Mouse (Mus musculus) gastrocnemius, postnatal 14 days (tissue): ENCODE measurements around the gene Tmprss11a. TPM values are rescaled to one million over a fixed set of nuclear protein-coding genes. Genes with fewer than 3 reads are reported as not detected.

Experiments used
- DNase-seq: peaks from one replicate; pipeline ENCODE4 v3.0.0; 2021; ENCODE audit warnings: mixed read lengths
- intact Hi-C: fragments of 180-260 bp; cut with DNase I; formaldehyde crosslinking; loops from one replicate; pipeline ENCODE4 v1.15.1; 2025; ENCODE audit warnings: low total_unique reads
- long read RNA-seq, 2 experiments: library from polyadenylated mRNA; stranded (forward); transcript quantifications; one replicate each; pipeline ENCODE4 v2.0.0; 2021
- total RNA-seq, 2 experiments: library from RNA; stranded (reverse); gene quantifications; 2 replicates each; pipeline ENCODE4 v1.2.3; 2021

Gene Tmprss11a
- total RNA-seq: not detected
- long read RNA-seq, experiment 1: 0 reads
- long read RNA-seq, experiment 2: 0 reads

GRCm38 (mm10) chr5:86468890-86469289, at the start of gene Tmprss11a:
Gene Tmprss11a, minus strand, starts transcription at chr5:86468990.
- intact Hi-C loops: no loop called here
- DNase-seq: no peak

- no peak for DNase-seq
- intact Hi-C loops: no loop called here
These were observed 49.7 kb upstream of the Tmprss11a start, which contains the start of gene Tmprss11g for GRCm38 (mm10) chr5:86518500-86518899. Gene Tmprss11g, minus strand, starts transcription at chr5:86518600.

GRCm38 (mm10) chr5:86511538-86511937, 42.7 kb upstream of the Tmprss11a start:
- no peak for DNase-seq
- intact Hi-C loops: no loop called here

GRCm38 (mm10) chr5:86493453-86493852, 24.7 kb upstream of the Tmprss11a start:
- intact Hi-C loops: no loop called here
- no peak for DNase-seq

GRCm38 (mm10) chr5:86482562-86482961, 13.8 kb upstream of the Tmprss11a start:
- intact Hi-C loops: no loop called here
- DNase-seq: no peak

- no peak for DNase-seq
- intact Hi-C loops: no loop called here
These were observed 13.2 kb upstream of the Tmprss11a start for GRCm38 (mm10) chr5:86482031-86482430.

GRCm38 (mm10) chr5:86473859-86474258, 5.1 kb upstream of the Tmprss11a start:
- intact Hi-C loops: no loop called here
- no peak for DNase-seq

GRCm38 (mm10) chr5:86439306-86439705, 29.5 kb downstream of the Tmprss11a start:
- intact Hi-C loops: no loop called here
- no peak for DNase-seq

- intact Hi-C loops: no loop called here
- DNase-seq: no peak
These were observed 30.2 kb downstream of the Tmprss11a start for GRCm38 (mm10) chr5:86438548-86438947.

- DNase-seq: no peak
- intact Hi-C loops: no loop called here
These were observed 36.1 kb downstream of the Tmprss11a start for GRCm38 (mm10) chr5:86432697-86433096.

- intact Hi-C loops: no loop called here
These were observed 37.7 kb downstream of the Tmprss11a start for GRCm38 (mm10) chr5:86431096-86431495.

GRCm38 (mm10) chr5:86421323-86422028, 47.3 kb downstream of the Tmprss11a start:
- intact Hi-C loops: no loop called here
- DNase-seq: no peak

More at GRCm38 (mm10) chr5:86431096-86431495, 37.7 kb downstream of the Tmprss11a start:
- DNase-seq: no peak

GRCm38 (mm10) chr5:86419494-86419893, 49.3 kb downstream of the Tmprss11a start:
- DNase-seq: no peak
- intact Hi-C loops: no loop called here

- no peak for DNase-seq
- intact Hi-C loops: loop anchor here (5.0 kb wide), 1 partner anchor 217 kb away; the partner anchor contains the start of gene Gnrhr
These were observed 54.5 kb downstream of the Tmprss11a start for GRCm38 (mm10) chr5:86414280-86414679.

GRCm38 (mm10) chr5:86410815-86411214, 58.0 kb downstream of the Tmprss11a start:
- intact Hi-C loops: loop anchor here (5.0 kb wide), 1 partner anchor 214 kb away; the partner anchor contains the start of gene Gnrhr
- no peak for DNase-seq

- DNase-seq: no peak
- intact Hi-C loops: no loop called here
These were observed 60.8 kb downstream of the Tmprss11a start for GRCm38 (mm10) chr5:86407941-86408340.

- intact Hi-C loops: no loop called here
These were observed 61.6 kb downstream of the Tmprss11a start for GRCm38 (mm10) chr5:86407191-86407590.

GRCm38 (mm10) chr5:86373320-86373719, 95.5 kb downstream of the Tmprss11a start, which contains the start of gene Tmprss11d:
Gene Tmprss11d, minus strand, starts transcription at chr5:86373420.
- no peak for DNase-seq

More at GRCm38 (mm10) chr5:86407191-86407590, 61.6 kb downstream of the Tmprss11a start:
- no peak for DNase-seq

More at GRCm38 (mm10) chr5:86373320-86373719, 95.5 kb downstream of the Tmprss11a start, which contains the start of gene Tmprss11d:
- intact Hi-C loops: no loop called here
